Mouse (Mus musculus) midbrain, embryonic 10.5 days (tissue): Measurements from ENCODE around the gene Mdm4. TPM values are rescaled to one million over a fixed set of nuclear protein-coding genes. Genes with fewer than 3 reads are reported as not detected.

ENCODE experiments used
- DNase-seq: peaks from one replicate; pipeline ENCODE4 v3.0.0-alpha.2; 2017; ENCODE audit warnings: low spot score
- H3K27ac ChIP-seq: fragments of 300-500 bp; sonication (generic); replicated peaks from 2 replicates; pipeline ENCODE4 v1.5.1; 2016; ENCODE audit warnings: mild to moderate bottlenecking
- H3K27me3 ChIP-seq: fragments of 300-500 bp; sonication (generic); 2 replicates; pipeline ENCODE4 v1.6.1; 2016; ENCODE audit warnings: low read depth, mild to moderate bottlenecking; ENCODE audit not compliant: poor library complexity, severe bottlenecking
- H3K36me3 ChIP-seq: fragments of 300-500 bp; sonication (generic); 2 replicates; pipeline ENCODE4 v1.6.1; 2016; ENCODE audit warnings: mild to moderate bottlenecking, moderate library complexity
- H3K4me1 ChIP-seq: fragments of 300-500 bp; sonication (generic); 2 replicates; pipeline ENCODE4 v1.6.1; 2016
- H3K4me3 ChIP-seq: fragments of 300-500 bp; sonication (generic); 2 replicates; pipeline ENCODE4 v1.5.1; 2016; ENCODE audit warnings: mild to moderate bottlenecking, moderate library complexity
- H3K9me3 ChIP-seq: fragments of 300-500 bp; sonication (generic); replicated peaks from 2 replicates; pipeline ENCODE4 v1.6.1; 2016; ENCODE audit warnings: mild to moderate bottlenecking
- WGBS: fragments of 180-500 bp; shearing (Covaris S2); methylation state at CpG from one replicate; pipeline ENCODE4 v1.1.7; 2016; 5-methylcytosine and 5-hydroxymethylcytosine counted together
- polyA plus RNA-seq: library from polyadenylated mRNA; unstranded; fragments of >200 nt; fragmentation: Nextera tagmentation; extraction: Ambion mirVana; gene quantifications from 2 replicates; pipeline ENCODE4 v1.2.1, GENCODE M21; 2016

Gene Mdm4
- polyA plus RNA-seq, 1 experiment from 2014 or later: 34.6 TPM

DNA sequence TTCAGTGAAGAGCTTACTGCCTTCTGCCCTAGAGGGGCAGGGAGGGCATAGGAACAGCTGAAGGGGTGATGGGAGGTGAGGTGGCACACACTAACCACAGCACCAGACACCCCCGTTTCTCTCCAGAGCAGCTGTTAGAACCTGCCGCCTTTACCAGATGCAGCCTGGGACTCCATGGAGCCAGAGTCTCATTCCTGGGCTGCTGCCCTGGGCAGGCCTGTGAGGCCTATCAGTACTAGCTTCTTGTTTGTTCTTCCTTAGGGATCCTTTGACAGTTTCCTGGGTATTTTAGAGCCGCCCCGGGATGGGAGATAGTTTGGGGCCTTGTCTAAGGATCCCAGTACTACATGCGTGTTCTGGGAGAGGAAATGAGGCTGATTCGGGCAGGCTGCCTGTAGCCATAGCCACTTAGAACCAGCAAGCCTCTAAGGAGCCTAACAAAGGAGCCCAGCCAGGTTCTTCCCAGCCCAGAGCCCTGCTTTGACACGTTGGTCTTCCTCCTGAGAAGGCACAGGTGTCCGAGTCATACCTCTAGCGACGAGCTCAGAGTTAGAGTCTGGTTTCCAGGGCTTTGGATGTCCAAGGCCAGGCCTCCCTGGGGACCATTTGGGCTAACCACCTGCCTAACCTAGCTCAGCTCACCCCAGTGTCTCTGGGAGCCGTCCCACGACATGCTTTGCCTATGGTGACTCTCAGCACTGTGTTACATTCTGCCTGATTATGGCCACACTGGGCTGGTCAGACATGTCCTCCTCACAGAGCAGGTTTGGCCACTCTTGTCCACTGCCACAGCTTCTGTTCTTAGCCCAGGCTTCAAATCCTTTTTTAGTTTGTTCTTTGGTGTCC is 39.1 kb upstream of the Mdm4 start:
- Histone ChIP-seq H3K27ac (peak overlapping the region; percentile 70), H3K4me1 (peaks cover 46% of the 10 kb centered on the region), H3K4me3 (no peak overlapping the region), H3K36me3 (peaks cover 93% of the 10 kb centered on the region), H3K27me3 (no peaks in the 10 kb centered on the region), H3K9me3 (no peaks in the 10 kb centered on the region)
- WGBS: 86% methylated on average over 12 of the region's 12 CpGs
- no peak for DNase-seq

DNA sequence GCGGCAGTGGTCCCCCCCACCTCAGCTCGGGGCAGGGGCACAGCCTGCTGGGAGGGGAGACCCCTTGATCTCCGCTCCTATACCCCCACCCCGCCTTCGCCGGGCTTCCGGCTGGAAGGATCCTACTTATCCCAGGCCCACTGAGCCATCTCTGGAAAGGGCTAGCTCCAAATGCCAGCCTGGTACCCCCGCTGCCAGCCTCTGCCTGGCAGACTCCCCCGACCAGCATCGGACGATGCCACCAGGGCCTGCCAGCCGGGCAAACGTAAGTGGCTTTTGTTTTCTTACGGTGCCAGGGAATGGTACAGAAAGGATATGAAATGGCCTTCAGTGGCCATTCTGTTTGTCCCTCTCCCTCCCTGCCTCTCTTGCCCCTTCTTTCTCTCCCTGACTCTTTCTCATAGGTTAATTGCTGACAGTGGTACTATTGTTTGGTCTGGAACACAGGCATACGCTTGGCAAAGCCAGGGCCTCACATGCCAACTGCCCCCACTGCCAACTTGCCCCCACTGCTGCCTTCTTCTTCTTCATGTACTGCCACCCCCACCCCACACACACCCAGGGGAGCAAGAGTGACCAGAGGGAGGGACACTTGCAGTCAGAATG is 38.4 kb upstream of the Mdm4 start:
- H3K4me1 ChIP-seq: peaks cover 42% of the 10 kb centered on the region
- peak overlapping the region; percentile 70 for H3K27ac ChIP-seq
- H3K27me3 ChIP-seq: no peaks in the 10 kb centered on the region
- H3K4me3 ChIP-seq: no peak overlapping the region
- no peak for DNase-seq
- WGBS: 88% methylated on average over 15 of the region's 15 CpGs
- H3K36me3 ChIP-seq: peaks cover 93% of the 10 kb centered on the region
- H3K9me3 ChIP-seq: 0 out of 2 replicates have a peak, but pooled peaks cover 4% of the 10 kb centered on the region

DNA sequence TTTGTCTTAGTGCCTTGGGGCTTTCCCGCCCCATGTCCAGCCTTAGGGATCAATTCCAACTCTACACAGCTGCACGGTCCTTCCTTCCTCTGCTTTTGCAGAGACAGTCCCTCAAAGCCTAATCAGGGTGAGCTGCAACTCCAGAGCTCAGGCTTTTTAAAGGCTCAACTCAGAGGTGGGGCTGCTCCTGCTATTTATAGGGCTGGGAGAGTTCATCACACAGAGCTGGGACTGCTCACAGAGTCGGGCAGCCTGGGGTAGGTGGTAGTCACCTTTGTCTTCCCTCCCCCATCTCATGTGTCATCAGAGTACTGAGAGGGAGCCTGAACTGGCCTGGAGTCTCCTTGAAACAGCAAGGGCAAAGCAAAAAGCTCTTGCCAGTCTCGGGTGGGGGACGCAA is 37.9 kb upstream of the Mdm4 start:
- Histone ChIP-seq H3K27me3 (no peaks in the 10 kb centered on the region), H3K4me3 (no peak overlapping the region), H3K27ac (peak overlapping the region; percentile 70), H3K4me1 (peaks cover 37% of the 10 kb centered on the region), H3K36me3 (peaks cover 93% of the 10 kb centered on the region), H3K9me3 (0 out of 2 replicates have a peak, but pooled peaks cover 6% of the 10 kb centered on the region)
- 67% methylated on average over 5 of the region's 5 CpGs for WGBS
- no peak for DNase-seq

DNA sequence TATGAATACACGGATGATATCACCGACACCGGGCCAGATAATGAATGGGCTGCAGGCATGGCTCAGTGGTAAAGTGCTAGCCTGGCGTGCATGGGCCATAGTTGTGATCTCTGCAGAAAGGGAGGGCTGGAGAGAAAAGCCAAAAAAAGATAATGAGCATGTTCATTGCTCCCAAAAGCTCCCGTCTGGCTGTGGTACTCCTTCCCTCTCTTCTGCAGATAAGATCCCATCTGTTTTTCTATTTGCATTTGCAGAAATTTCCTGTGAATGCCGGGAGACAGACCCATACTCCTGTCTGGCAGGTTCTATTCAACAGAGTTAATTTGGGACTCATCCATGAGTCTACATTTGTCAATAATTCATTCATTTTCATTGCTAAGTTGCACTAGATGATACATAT is 32.8 kb upstream of the Mdm4 start:
- Histone ChIP-seq H3K9me3 (0 out of 2 replicates have a peak, but pooled peaks cover 6% of the 10 kb centered on the region), H3K36me3 (peaks cover 62% of the 10 kb centered on the region), H3K4me1 (peaks cover 14% of the 10 kb centered on the region), H3K27me3 (no peaks in the 10 kb centered on the region), H3K4me3 (no peak overlapping the region), H3K27ac (no peak overlapping the region)
- 95% methylated on average over 6 of the region's 6 CpGs for WGBS
- no peak for DNase-seq

DNA sequence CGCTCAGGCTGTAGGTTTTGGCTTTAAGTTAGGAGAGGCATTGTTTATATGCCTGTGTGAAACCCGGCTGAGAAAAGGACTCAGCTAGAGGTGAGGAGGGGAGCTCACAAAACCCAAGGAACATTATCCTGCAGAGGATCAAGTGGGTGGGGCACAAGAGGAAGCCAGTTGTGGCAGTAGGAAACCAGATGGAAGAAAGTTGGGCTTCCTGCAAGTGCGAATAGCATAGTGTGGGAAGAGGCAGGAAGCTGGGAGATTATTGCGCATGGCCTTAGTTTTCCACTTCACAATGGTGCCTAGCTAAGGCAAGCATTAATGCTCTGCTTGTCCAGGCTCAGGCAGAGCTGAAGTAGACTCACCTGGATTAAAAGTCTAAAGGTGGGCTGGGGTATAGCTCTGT is 30.3 kb upstream of the Mdm4 start:
- Histone ChIP-seq H3K27ac (0 out of 2 replicates have a peak overlapping the region, but pooled peaks have one; percentile 13), H3K36me3 (peaks cover 40% of the 10 kb centered on the region), H3K27me3 (no peaks in the 10 kb centered on the region), H3K9me3 (0 out of 2 replicates have a peak, but pooled peaks cover 6% of the 10 kb centered on the region), H3K4me3 (no peak overlapping the region), H3K4me1 (peaks cover 32% of the 10 kb centered on the region)
- no peak for DNase-seq
- WGBS: 53% methylated on average over 4 of the region's 4 CpGs

DNA sequence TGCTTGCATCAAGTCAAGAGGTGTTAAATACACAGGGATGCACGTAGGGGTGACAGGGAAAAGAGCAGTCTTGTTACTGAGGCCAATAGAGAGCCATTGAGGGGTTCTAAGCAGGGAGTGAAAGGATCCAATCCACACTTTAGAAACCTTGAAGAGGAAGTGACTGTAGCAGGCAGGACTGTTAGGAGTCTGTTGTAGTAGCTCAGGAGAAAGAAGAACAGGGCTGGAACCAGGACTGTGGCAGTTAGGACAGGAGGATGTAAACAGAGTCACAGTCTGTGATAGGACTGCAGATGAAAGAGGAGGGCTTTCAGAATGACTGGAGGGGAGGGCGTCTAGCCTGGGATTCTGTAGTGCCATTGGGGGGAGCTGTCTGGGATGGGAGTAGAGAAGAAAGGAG is 29.2 kb upstream of the Mdm4 start:
- DNase-seq: no peak
- WGBS: 49% methylated on average over 2 of the region's 2 CpGs

DNA sequence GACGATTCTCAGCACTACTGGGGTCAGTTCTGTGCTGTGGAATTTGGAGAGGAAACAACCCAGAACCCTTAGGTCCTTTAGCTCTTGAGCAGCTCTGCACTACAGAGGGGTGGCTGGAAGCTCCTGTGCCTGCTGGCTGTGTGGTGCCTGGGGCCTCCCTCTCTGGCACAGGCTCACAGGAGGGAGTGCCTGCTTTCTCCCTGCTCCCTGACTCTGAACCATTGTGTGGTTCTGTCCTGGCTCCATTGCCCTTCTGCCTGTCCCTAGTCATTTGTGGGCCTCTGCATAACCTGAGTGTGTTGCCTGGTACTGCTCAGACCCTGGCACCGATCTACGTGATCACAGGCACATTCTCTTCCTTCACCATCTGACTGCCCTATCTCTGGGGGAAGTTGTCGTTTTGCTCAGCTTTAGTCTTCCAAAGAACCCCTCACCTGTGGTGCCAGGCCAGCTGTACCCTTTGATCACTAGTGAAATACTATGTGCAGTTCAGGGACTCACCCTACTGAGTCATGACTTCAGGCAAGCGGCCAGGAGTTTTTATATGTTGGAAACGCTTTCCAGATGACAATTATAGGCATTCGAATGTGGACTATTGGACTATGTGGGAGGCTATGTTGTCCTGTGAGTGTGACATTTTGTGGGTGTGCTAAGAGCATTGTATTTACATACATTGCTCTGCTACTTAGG is 27.1 kb upstream of the Mdm4 start:
- no peaks in the 10 kb centered on the region for H3K9me3 ChIP-seq
- peaks cover 13% of the 10 kb centered on the region for H3K36me3 ChIP-seq
- no peaks in the 10 kb centered on the region for H3K27me3 ChIP-seq
- no peak overlapping the region for H3K4me3 ChIP-seq
- no peak for DNase-seq
- WGBS: 86% methylated on average over 7 of the region's 7 CpGs
- H3K4me1 ChIP-seq: peaks cover 58% of the 10 kb centered on the region
- H3K27ac ChIP-seq: peak overlapping the region; percentile 10; the same call in 1 of the 2 replicates

More for the DNA sequence above, 29.2 kb upstream of the Mdm4 start:
- H3K27ac ChIP-seq: no peak overlapping the region
- 0 out of 2 replicates have a peak, but pooled peaks cover 6% of the 10 kb centered on the region for H3K9me3 ChIP-seq
- peaks cover 34% of the 10 kb centered on the region for H3K36me3 ChIP-seq
- no peaks in the 10 kb centered on the region for H3K27me3 ChIP-seq
- H3K4me1 ChIP-seq: peaks cover 39% of the 10 kb centered on the region
- H3K4me3 ChIP-seq: no peak overlapping the region

DNA sequence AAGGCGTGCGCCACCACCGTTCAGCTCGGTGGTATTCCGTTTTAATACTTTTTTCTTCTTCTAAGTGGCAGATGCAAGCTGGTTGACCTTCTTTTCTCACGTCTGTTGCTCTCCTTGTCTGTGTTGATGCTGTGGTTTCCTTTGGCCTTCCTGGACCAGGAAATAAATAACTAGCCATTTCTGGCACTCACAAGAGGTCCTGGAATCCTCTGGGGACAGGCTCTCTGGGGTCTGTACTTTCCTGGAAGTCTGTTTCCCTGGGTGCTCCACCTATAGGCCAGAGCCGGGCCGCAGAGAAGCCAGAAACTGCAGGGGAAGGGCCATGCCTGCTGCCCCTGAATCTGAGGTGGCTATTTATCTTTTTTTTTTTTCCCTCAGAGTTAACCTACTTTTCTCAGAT is 24.0 kb upstream of the Mdm4 start:
- H3K4me1 ChIP-seq: peaks cover 75% of the 10 kb centered on the region
- H3K9me3 ChIP-seq: no peaks in the 10 kb centered on the region
- H3K36me3 ChIP-seq: 0 out of 2 replicates have a peak, but pooled peaks cover 3% of the 10 kb centered on the region
- H3K27ac ChIP-seq: 0 out of 2 replicates have a peak overlapping the region, but pooled peaks have one; percentile 25
- WGBS: 79% methylated on average over 8 of the region's 8 CpGs
- no peaks in the 10 kb centered on the region for H3K27me3 ChIP-seq
- H3K4me3 ChIP-seq: no peak overlapping the region
- DNase-seq: no peak

DNA sequence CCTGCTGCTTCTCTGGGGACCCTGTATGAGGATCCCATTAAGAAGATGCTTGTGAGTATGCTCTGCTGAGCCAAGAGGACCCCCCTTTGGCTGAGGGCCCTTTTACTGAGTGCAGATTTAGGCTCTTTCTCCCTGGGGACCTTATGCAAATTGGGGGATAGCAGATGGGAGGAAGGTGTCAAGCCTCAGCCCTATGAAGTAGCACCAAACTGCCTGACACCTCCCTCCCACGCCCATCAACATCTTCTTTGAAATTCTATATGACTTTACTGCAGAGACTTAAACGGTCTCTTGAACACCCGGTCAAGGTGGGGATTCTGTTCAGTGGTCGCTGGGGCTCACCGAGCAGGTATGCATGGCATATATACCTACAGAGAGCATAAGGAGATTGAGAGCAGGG is 22.7 kb upstream of the Mdm4 start:
- no peak for DNase-seq
- WGBS: 66% methylated on average over 5 of the region's 5 CpGs
- Histone ChIP-seq H3K27ac (0 out of 2 replicates have a peak overlapping the region, but pooled peaks have one; percentile 10), H3K4me1 (peaks cover 83% of the 10 kb centered on the region), H3K27me3 (no peaks in the 10 kb centered on the region), H3K4me3 (no peak overlapping the region), H3K36me3 (0 out of 2 replicates have a peak, but pooled peaks cover 3% of the 10 kb centered on the region), H3K9me3 (no peaks in the 10 kb centered on the region)

DNA sequence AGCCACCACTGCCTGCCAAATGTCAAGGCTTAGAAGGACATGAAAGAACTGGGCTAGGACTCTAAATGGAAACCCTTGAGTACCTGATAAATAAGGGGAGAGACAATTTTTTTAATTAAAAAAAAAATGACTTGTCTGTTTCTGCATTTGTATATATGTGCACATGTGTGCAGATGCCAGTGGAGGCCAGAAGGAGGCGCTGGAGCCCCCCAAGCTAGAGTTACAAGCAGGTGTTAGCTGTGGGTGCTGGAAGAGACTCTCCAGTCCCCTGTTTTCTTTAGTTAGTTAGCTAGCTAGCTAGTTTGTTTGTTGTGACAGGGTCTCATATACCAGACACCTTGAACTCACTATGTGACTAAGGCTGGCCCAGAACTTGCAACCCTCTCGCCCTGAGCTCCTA is 21.5 kb upstream of the Mdm4 start:
- Histone ChIP-seq H3K27ac (peak overlapping the region; percentile 33; the same call in 1 of the 2 replicates), H3K27me3 (no peaks in the 10 kb centered on the region), H3K9me3 (no peaks in the 10 kb centered on the region), H3K4me1 (peaks cover 83% of the 10 kb centered on the region), H3K4me3 (no peak overlapping the region), H3K36me3 (0 out of 2 replicates have a peak, but pooled peaks cover 3% of the 10 kb centered on the region)
- DNase-seq: no peak
- WGBS: 91% methylated on average over 2 of the region's 2 CpGs

DNA sequence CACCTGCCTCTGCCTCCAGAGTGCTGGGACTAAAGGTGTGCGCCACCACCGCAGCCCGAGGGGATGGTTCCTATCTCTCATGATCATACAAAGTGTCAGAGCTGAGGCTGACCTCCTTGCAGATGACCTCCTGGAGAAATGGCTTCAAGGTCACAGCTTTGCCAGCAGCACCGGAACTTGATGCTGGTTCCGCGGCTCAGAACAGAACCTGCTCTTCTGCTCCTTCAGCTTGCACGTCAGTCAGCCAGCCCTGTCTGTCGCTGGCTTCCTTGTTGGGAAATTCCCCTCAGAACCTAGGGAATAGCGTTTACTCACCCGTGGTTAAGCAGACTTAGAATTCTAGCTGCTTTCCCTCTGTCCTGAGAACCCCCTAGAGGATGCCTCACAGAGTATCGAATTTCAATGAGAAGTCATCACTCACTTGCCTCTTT is 19.7 kb upstream of the Mdm4 start:
- DNase-seq: no peak
- no peaks in the 10 kb centered on the region for H3K27me3 ChIP-seq
- H3K36me3 ChIP-seq: 0 out of 2 replicates have a peak, but pooled peaks cover 3% of the 10 kb centered on the region
- WGBS: 25% methylated on average over 11 of the region's 11 CpGs
- no peaks in the 10 kb centered on the region for H3K9me3 ChIP-seq
- peak overlapping the region; percentile 86; the same call in 1 of the 2 replicates for H3K4me3 ChIP-seq
- peaks cover 91% of the 10 kb centered on the region for H3K4me1 ChIP-seq
- peak overlapping the region; percentile 55 for H3K27ac ChIP-seq

DNA sequence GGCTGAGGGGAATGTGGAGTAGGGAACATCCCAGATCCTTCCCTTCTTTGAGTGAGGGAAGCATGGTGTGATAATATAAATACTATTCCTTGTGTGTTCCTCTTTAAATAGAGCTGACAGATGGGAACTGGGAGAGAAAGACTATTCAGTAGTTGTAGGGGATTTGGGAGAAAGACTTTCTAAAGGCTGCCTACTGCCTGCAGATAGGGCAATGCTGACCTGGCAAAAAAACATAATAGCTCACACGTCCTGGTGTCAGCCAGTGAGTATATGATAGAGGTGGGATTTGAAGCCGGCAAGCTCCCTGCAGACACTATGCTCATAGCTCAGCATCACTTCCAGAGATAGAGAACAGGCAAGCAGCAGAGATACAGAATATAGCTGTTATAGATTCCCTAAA is 18.3 kb upstream of the Mdm4 start:
- 46% methylated on average over 2 of the region's 2 CpGs for WGBS
- peaks cover 4% of the 10 kb centered on the region; the same call in 1 of the 2 replicates for H3K27me3 ChIP-seq
- peaks cover 85% of the 10 kb centered on the region for H3K4me1 ChIP-seq
- no peak for DNase-seq
- H3K27ac ChIP-seq: peak overlapping the region; percentile 99
- H3K36me3 ChIP-seq: 0 out of 2 replicates have a peak, but pooled peaks cover 3% of the 10 kb centered on the region
- H3K4me3 ChIP-seq: peak overlapping the region; percentile 86
- H3K9me3 ChIP-seq: no peaks in the 10 kb centered on the region
